In the genomic region with DNA sequence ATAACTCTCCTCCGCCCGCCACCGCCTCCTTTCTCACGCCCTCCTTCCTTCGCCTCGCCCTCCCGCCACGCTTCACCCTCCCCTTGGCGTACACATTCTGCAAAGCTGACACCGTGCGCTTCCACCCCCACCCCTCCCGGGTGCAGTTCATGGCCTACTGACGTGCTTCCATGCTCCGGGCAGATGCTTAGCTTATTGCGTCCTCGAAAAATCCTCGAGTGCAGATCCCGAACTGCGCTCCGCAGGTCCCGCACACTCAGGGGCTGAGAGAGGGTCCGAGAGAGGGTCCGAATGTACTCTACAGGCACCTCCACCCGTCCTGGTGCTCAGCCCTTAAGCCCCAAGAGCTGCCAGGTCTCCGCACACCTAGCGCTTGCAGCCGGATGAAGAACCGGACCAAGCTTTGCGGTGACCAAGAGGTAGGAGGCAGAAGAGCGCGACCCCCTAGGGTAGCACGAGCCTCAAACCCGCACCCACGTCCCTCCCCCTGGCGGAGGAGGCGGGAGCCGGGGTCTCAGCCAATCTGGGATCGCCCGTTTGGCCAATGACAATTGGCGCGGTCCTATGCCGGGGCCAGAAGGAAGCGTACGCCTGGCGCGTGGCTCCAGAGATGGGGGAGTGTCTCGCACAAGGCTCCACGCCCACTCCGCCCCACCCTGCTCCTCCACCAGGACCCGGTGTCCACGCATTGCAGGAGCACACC, we compare ENCODE assay signal across 9 mouse cellular contexts. TPM values are rescaled to one million over a fixed set of nuclear protein-coding genes. Genes with fewer than 3 reads are reported as not detected.
DNase-seq lines count a peak whose midpoint lies in the region; ATAC-seq and TF ChIP-seq lines count a peak whose summit lies in the region.
"Had no signal": no experiment of that assay in that cellular context is flagged by ENCODE, and none has a peak within 500 bp of the region (broad histone marks: within the 10 kb centered on the region; RNA-seq: fewer than 3 reads in every experiment).

A gene (minus strand): TSS at position 456 of the 703 bp plus-strand sequence.

- peaks cover 27% of the 10 kb centered on the region for H3K4me1 ChIP-seq in forebrain, embryonic 15.5 days
- H3K4me1 ChIP-seq in kidney, embryonic 15.5 days: peaks cover 26% of the 10 kb centered on the region
- peaks cover 14% of the 10 kb centered on the region for H3K4me1 ChIP-seq in testis, adult 2 months (ENCODE audit: control insufficient read depth, insufficient read depth, low read length)

- no peak for TF ChIP-seq POLR2A in testis, adult 2 months (IDR thresholded peaks at IDR 0.05; ENCODE audit: control insufficient read depth, low read depth, low read length)

- H3K4me2 ChIP-seq in forebrain, embryonic 15.5 days (replicated peaks): peak within 1 kb of the TSS; percentile 96
- peak within 1 kb of the TSS; percentile 89 for H3K4me2 ChIP-seq in kidney, embryonic 15.5 days

- ATAC-seq in forebrain, embryonic 15.5 days (replicated peaks): peak; percentile 45
- peak; percentile 74 for ATAC-seq in kidney, embryonic 15.5 days (replicated peaks; ENCODE audit: low FRiP score)

- no peak within 1 kb of the TSS for H3K27ac ChIP-seq in forebrain, embryonic 15.5 days (replicated peaks)
- H3K27ac ChIP-seq in kidney, embryonic 15.5 days: no peak within 1 kb of the TSS
- no peak within 1 kb of the TSS for H3K27ac ChIP-seq in testis, adult 2 months (ENCODE audit: control insufficient read depth, insufficient read depth, low read depth, low read length)

- DNase-seq in gastrocnemius, postnatal 10 days: peak; percentile 7
- no peak for DNase-seq in gastrocnemius, adult 18-20 months (ENCODE audit: low spot score)
- peak; percentile 28 for DNase-seq in adrenal gland, adult 8-10 months
- DNase-seq in lung, postnatal 14 days: peak; percentile 7
- DNase-seq in layer of hippocampus, postnatal 25 days (ENCODE audit: extremely low spot score in 1 of 2, low spot score in 1 of 2): no peak

- H3K4me3 ChIP-seq in forebrain, embryonic 15.5 days: peak within 1 kb of the TSS; percentile 51
- peak within 1 kb of the TSS; percentile 48 for H3K4me3 ChIP-seq in kidney, embryonic 15.5 days (replicated peaks)
- H3K4me3 ChIP-seq in testis, adult 2 months (ENCODE audit: control insufficient read depth, low read depth, low read length): peak within 1 kb of the TSS; percentile 50

- H3K9me3 ChIP-seq in forebrain, embryonic 15.5 days: no peaks in the 10 kb centered on the region
- H3K9me3 ChIP-seq in kidney, embryonic 15.5 days (replicated peaks): no peaks in the 10 kb centered on the region

- H3K9ac ChIP-seq in forebrain, embryonic 15.5 days (replicated peaks): peak within 1 kb of the TSS; percentile 33
- H3K9ac ChIP-seq in kidney, embryonic 15.5 days: peak within 1 kb of the TSS; percentile 35

- WGBS in forebrain, embryonic 15.5 days: under 1% methylated on average over 49 of the region's 51 CpGs
- WGBS in kidney, embryonic 15.5 days: 1% methylated on average over 51 of the region's 51 CpGs

- TF ChIP-seq CTCF in testis, adult 2 months (IDR thresholded peaks at IDR 0.05; ENCODE audit: control insufficient read depth, insufficient read depth, insufficient replicate concordance, low read depth, low read length): no peak

- peaks cover 72% of the 10 kb centered on the region for H3K27me3 ChIP-seq in forebrain, embryonic 15.5 days
- peaks cover 83% of the 10 kb centered on the region for H3K27me3 ChIP-seq in kidney, embryonic 15.5 days
- H3K27me3 ChIP-seq in testis, adult 2 months (ENCODE audit: control insufficient read depth, insufficient read depth, low read length): no peaks in the 10 kb centered on the region

- no peaks in the 10 kb centered on the region for H3K36me3 ChIP-seq in forebrain, embryonic 15.5 days
- H3K36me3 ChIP-seq in kidney, embryonic 15.5 days: no peaks in the 10 kb centered on the region
- no peaks in the 10 kb centered on the region for H3K36me3 ChIP-seq in testis, adult 2 months (ENCODE audit: control insufficient read depth, insufficient read depth, low read length)

RNA-seq across cellular contexts. Expression of the gene that starts here (rescaled TPM):
- not detected for total RNA-seq in gastrocnemius, postnatal 10 days (2021)
- not detected for total RNA-seq in gastrocnemius, adult 18-20 months (2021)
- 1 to 10 TPM in 1 of 4 experiments, under 1 TPM in 1, not detected in 2; 0.75 to 2.0 TPM for total RNA-seq in adrenal gland, adult 8-10 months (2022)
- polyA plus RNA-seq in forebrain, embryonic 15.5 days (2015; fragmentation: Nextera tagmentation; extraction: Ambion mirVana): 0.27 and 0.46 TPM in 2 replicates
- 0.73 and 1.1 TPM in 2 replicates for polyA plus RNA-seq in kidney, embryonic 15.5 days (2015; fragmentation: Nextera tagmentation; extraction: Ambion mirVana)
- 1.0 and 1.2 TPM in 2 replicates for polyA plus RNA-seq in testis, adult 2 months (2012; rRNA removed)
- total RNA-seq in layer of hippocampus, postnatal 25 days (2021): under 1 TPM; 0.22 to 0.31 TPM
- total RNA-seq: left cerebral cortex, postnatal 14 days had no signal

Comparison
In these comparisons a context has a peak if more than half of its experiments do, and no peak if none do; other contexts are left out.
1. Peak in DNase-seq in gastrocnemius, postnatal 10 days; RNA of the gene not detected or under 1 TPM.
2. Peak in ATAC-seq, H3K4me3 ChIP-seq, H3K9ac ChIP-seq and H3K4me2 ChIP-seq in forebrain, embryonic 15.5 days; RNA of the gene not detected or under 1 TPM.
3. DNase-seq: peak in adrenal gland, adult 8-10 months (single experiment) and lung, postnatal 14 days (single experiment); none in gastrocnemius, adult 18-20 months (single experiment) and layer of hippocampus, postnatal 25 days (0 of 2).
4. Peak in every context shown above with its lines, with median percentiles within 50 percentile points of each other: H3K4me3 ChIP-seq.